Mouse (Mus musculus) splenic B cell, adult 2 months (primary cell): Measurements from ENCODE around the gene Gm11437.

Experiments used
- DNase-seq: peaks from one replicate; pipeline ENCODE4 v3.0.0-alpha.2; 2011; ENCODE audit warnings: low read depth, low spot score
- H3K27me3 ChIP-seq: 2 replicates; pipeline ENCODE4 v1.6.1; 2012; ENCODE audit warnings: mild to moderate bottlenecking, low read length, moderate library complexity, mixed read lengths; ENCODE audit not compliant: control insufficient read depth, poor library complexity, insufficient read depth, severe bottlenecking
- H3K36me3 ChIP-seq: 2 replicates; pipeline ENCODE4 v1.6.1; 2012; ENCODE audit warnings: mild to moderate bottlenecking, low read length, moderate library complexity, mixed read lengths; ENCODE audit not compliant: control insufficient read depth, poor library complexity, insufficient read depth, severe bottlenecking

The Gm11437 gene

DNA sequence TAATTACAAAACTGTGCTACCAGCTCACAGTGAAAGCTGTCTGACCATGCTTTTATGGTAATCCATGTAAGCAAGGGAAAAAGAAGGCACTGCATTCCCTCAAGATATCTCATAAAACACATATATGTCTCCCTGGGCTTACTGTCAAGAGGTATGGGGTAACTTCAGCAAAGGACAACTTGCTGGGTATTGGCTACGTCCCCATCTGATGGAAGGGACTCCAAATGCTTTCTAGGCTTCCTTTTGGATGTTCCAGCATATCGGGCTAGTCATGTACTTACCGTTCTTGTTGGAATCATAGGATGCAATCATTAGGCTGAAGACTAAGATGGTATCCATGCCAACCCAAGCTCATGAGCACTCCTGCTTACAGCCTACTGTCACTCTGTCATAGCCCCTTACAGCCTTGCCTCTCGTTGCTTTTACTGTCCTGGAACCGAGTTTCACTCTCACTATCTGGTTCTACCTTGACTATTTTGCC lies at the start of gene Gm11437:
Gene Gm11437, minus strand, starts transcription at position 431 of the 481 bp plus-strand sequence.
- DNase-seq: no peak
- no peaks in the 10 kb centered on the region for H3K27me3 ChIP-seq
- no peaks in the 10 kb centered on the region for H3K36me3 ChIP-seq

DNA sequence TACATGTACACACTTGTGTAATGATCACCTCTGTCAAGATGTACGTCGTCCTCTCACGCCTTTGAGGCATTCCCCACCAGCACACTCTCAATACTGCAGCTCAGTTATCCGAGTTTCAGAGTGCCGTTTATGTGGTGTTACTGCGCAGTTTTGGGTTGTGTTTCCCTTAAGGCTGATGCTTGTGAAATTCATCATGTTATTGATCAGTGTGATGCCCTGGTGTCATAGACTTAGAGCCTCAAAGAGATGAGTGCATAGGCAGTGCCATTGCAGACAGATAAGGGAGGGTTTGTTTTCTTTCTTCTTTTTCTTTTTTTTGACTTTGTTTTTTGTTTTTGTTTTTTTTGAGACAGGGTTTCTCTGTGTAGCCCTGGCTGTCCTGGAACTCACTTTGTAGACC lies 43.6 kb upstream of the Gm11437 start:
- Histone ChIP-seq H3K36me3 (no peaks in the 10 kb centered on the region), H3K27me3 (no peaks in the 10 kb centered on the region)
- DNase-seq: no peak

DNA sequence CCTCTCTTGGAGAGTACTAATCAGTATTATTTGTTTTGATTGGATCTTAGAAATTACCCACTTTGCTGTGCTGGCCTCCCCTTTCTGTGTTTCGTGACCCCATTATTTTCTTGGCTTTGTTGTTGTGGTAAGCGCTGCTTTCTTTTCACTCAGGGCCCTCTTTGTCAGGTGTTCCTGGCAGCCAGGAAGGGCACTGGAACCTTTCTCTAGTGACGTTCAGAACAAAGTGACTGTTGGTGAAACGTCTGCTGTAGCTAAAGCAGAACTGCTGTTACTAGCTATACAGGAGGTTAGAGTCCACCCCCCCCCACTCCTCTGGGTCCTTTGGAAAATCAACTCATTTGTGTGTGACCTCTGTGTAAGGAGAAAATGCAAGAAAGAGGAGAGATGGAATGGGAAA lies 38.5 kb upstream of the Gm11437 start:
- no peaks in the 10 kb centered on the region for H3K27me3 ChIP-seq
- DNase-seq: no peak

DNA sequence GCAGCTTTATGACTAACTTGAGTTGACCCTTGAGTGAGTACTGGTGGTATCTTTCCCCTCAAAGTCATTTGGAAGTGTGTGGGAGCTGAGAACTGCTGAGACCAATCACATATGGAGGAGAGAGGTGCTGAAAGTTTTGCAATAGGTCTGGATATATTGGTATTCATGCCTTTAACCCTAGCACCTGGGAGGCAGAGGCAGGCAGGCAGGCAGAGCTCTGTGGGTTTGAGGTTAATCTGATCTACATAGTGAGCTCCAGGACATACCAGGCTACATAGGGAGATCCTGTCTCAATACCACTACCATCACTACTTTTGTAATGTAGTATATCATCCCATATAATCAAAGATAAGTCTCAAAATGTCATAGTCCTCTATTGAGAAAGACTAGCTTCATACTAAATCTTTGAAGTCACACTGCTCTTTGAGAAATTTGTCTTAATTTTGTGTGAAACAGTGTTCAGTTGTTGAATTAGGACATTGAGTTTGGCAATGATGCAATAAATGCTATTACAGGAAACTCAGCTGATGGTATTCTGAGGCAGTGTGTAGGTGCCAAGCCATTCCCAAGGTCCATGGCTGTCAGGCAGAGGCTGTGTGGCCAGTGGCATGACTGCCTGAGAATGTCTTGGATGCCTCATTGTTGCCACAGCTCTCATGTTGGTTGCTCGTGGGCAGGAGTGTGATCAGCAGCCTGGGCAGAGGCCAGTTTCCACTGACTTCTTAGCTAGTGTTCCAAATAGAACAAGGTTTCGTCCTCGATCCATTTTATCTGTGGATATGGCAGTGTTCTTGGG lies 30.5 kb upstream of the Gm11437 start:
- H3K27me3 ChIP-seq: no peaks in the 10 kb centered on the region
- DNase-seq: no peak
- H3K36me3 ChIP-seq: 0 out of 2 replicates have a peak, but pooled peaks cover 2% of the 10 kb centered on the region

More for the DNA sequence above, 38.5 kb upstream of the Gm11437 start:
- H3K36me3 ChIP-seq: no peaks in the 10 kb centered on the region

DNA sequence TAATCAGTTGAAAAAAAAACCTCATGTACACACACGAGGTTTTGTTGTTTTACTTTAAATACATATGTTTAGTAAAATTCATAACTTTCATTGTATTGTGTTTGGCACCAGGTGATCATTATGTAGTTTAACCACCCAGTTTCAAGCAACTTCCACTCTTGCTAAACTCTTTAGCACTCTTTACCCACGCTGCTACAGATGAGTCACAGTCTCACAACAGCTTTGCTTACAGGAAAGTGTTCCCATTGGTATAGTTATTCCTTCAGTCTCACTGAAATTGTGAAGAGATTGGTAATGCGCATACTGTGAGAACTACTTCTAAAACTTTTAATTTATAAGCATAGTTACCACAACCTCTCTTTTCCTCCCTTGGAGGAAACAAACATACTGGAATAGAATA lies 27.5 kb upstream of the Gm11437 start:
- Histone ChIP-seq H3K36me3 (0 out of 2 replicates have a peak, but pooled peaks cover 2% of the 10 kb centered on the region), H3K27me3 (no peaks in the 10 kb centered on the region)
- no peak for DNase-seq

DNA sequence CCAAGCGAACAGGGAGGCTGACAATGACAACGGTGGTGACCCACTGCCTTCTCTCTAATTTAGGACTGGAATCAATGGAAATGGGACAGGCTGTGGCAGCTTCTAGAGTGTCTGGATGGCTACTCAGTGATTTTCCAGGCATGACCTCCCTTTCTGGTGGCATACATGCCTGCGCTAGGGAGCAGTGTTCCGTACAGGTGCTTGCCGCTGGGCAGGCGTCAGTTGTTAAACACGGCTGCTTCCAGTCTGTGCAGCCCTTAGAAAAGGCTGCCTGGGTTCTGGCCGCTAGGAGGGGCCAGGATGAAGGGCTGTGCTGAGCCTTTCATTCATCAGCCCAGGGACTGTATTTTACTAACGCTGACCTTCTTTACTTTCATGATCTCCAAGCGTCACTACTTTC lies 26.0 kb upstream of the Gm11437 start:
- Histone ChIP-seq H3K36me3 (0 out of 2 replicates have a peak, but pooled peaks cover 2% of the 10 kb centered on the region), H3K27me3 (no peaks in the 10 kb centered on the region)
- no peak for DNase-seq

DNA sequence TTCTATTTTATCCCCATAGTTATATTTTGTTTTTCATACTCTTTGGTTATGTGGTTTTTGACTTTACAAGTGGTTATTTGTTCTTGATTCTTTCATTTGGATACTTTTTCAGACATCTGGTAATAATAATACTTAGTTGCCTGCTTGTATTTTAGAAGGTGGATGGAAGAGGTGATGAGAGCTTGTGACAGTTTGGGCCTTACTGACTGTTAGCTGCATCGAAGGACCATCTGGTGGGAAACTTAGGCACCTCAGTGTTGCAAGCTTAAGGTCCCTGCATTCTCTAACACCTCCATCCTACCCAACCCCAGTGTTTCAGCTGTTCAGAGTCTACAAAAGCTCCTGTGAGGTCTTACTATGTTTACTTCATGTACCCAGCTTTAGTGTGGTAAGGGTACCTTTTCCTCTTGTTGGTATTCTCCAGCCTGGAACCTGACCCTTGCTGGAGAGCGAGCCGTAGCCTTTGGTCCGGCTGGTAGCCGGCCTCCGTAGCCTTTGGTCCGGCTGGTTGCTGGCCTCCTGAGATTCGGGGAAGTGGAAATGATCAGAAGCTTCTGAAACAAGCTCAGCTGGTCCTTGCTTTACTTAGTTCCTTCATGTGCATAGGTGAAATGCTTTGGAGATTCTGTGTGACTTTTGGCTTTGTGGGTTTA lies 23.4 kb upstream of the Gm11437 start:
- no peak for DNase-seq
- no peaks in the 10 kb centered on the region for H3K27me3 ChIP-seq

DNA sequence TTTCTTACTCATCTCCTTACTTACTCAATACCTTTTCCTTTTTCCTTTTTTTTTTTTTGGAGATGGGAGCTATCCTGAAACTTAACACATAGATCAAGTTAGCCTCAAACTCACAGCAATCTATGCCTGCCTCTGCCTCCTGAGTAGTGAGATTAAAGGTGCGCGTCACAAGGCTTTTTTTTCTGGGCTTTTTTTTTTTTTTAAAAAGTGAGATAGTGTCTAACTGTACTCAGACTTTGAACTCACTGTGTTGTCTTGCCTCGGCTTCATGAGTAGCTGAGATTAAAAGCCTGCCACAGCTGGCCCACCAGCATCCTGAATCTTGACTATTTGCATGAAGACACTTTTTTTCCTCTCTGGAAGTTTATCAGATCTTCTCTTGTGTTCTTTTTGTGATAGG lies 21.3 kb upstream of the Gm11437 start:
- Histone ChIP-seq H3K27me3 (no peaks in the 10 kb centered on the region), H3K36me3 (no peaks in the 10 kb centered on the region)
- no peak for DNase-seq

More for the DNA sequence above, 23.4 kb upstream of the Gm11437 start:
- 0 out of 2 replicates have a peak, but pooled peaks cover 2% of the 10 kb centered on the region for H3K36me3 ChIP-seq

DNA sequence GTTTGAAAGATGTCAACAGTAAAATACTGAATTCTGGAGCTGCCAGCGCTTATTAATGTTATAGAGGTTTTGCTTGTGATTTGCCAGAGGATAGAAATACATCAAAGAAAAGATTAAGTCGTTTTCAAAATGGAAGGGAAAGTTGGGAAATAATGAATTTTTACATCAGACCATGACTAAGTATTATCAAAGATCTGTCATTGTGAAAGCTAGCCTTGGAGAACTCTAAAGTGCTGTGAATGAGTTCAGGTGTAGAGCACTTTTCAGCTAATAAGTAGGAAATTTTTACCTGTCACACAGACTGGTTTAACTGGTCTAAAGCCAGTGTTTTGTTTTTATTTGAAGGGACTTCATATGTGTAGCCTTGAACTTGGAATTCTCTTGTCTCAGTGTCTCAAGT lies 14.0 kb upstream of the Gm11437 start:
- H3K36me3 ChIP-seq: no peaks in the 10 kb centered on the region
- no peak for DNase-seq

DNA sequence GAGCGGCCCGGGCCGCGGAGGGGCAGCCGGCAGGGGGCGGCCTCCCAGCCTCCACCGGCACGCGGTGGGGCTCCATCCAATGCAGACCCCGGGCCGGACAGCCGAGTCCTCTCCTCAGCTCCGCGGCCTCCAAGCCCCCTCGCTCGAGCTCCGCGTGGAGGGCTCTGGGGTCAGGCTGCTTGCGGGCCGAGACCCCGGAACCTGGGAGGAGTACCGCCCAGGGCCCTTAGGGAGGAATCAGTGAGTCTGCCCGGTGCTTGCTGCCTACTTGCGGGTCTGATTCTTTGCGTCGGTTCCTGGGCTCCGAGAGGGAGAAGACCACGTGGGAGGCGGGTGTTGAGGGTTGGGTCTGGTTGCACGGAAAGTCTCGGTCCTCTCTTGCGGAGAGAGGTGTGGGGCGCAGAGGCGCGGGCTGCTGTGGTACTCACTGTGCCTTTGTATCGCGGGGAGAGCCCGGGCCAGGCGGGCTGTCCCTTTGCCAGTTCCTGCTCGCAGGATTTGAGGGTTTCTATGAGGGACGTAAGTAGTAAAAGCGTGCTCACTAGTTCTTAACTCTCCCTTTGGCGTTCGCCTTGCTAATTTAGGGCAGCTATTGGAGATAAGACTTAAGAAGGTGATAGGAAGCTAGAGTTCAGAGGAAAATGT lies 12.8 kb upstream of the Gm11437 start:
- no peaks in the 10 kb centered on the region for H3K36me3 ChIP-seq
- H3K27me3 ChIP-seq: no peaks in the 10 kb centered on the region
- DNase-seq: peak; percentile 78

More for the DNA sequence above, 14.0 kb upstream of the Gm11437 start:
- no peaks in the 10 kb centered on the region for H3K27me3 ChIP-seq

DNA sequence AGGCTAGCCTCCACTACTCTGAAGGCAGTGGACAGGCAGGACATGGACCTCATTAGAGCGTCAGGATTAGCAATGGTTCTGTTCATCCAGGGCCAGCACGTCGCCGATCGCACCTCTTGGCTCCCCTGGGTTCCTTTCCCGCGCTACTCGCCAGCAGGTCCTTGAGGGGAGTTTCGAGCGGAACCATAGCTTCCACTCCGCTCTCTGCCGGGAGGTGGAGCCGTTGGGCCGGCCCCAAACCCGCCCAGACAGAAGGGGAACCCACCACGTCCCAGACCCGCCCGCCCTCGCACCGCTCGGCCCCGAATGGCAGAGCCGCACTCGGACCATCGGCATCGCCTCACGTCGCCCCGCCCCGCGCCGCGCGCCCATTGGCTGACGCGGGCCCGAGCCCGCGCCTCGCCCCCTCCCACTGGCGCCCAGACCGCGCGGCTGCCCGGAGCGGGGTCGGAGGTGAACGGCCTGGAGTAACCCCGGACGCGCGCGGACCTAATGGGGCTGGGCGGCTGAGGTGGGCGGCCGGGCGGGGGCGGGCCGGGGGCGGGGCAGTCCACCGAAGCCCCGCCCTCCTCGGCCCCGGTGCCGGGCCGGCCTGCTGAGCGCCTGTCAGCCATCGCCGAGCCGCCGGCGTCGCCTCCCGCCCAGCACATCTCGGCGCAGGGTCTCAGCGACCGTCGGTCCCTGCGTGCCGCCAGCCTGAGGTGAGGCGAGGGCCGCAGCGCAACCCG lies 12.1 kb upstream of the Gm11437 start:
- Histone ChIP-seq H3K36me3 (no peaks in the 10 kb centered on the region), H3K27me3 (no peaks in the 10 kb centered on the region)
- DNase-seq: peak; percentile 96

DNA sequence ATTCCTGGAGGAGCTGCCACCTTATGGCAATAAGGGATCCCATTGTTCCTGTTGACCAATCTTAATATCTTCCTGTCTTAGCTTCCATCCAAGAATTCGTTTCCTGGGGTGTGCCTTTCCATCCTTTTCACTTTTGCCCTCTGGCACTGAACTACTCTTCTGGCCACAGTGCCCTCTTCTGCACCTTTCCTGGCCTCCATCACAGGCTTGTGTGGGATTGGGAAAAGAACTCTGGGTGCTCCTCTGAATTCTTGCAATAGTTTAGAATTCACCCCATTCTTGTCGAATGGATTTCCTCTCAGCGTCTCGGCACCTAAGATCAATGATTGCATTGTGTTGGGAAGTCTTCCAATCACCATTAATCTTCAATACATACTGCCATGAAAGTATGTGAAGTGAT lies 11.3 kb upstream of the Gm11437 start:
- no peak for DNase-seq
- H3K36me3 ChIP-seq: no peaks in the 10 kb centered on the region
- H3K27me3 ChIP-seq: no peaks in the 10 kb centered on the region

DNA sequence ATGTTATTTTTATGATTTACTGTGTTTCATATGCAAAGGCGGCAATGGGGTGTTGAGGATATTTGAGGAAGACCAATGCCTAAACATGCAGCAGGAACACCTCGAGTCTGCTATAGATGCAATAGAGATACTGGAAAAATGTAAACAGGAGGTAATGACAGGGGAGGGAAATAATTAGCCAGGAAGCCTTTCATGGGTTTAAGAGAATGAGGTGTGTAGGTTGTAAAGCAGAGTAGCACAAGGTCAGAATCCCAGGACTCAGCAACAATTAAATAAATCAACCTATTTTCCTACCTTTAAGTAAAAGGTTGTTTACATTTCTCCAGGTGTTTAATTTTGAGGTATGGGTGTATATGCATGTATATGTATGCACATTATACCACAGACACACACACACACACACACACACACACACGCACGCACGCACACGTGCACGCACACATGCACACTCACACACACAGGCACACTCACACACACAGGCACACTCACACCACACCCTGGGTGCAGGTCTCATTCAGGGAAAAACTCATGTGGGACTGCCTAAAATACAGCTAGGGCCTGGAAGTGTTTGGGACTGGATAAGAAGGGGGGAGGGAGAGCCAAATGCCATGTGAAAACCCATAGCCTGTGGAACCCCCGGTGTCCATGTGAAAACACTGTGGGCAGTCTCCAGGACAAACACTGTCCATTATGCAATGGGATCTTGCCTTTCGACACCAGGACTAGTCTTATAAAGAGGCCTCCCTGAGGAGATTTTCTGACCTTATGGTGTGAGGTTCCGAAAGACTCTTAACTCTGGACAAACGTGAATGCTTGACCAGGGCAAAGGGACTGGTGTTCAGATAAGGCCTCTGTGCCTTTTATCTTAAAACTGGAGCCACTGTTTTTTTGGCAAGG lies 5.5 kb upstream of the Gm11437 start:
- no peaks in the 10 kb centered on the region for H3K27me3 ChIP-seq
- H3K36me3 ChIP-seq: no peaks in the 10 kb centered on the region
- DNase-seq: no peak
